Mouse (Mus musculus): Measurements from ENCODE around the gene Mfsd6l. TPM values are rescaled to one million over a fixed set of nuclear protein-coding genes. Genes with fewer than 3 reads are reported as not detected.
A peak's percentile ranks its signal among the peaks of the same experiment; 100 is the strongest.

The Mfsd6l gene
- polyA plus RNA-seq, 1 experiment from 2014 or later: 0.35 TPM

- no peak for ATAC-seq (ENCODE audit: insufficient number of reproducible peaks, insufficient read depth, low FRiP score, low TSS enrichment)
- no peak overlapping the region for H3K9ac ChIP-seq
- H3K27me3 ChIP-seq: no peaks in the 10 kb centered on the region
- WGBS: 13% methylated on average over 3 of the region's 3 CpGs
- no peaks in the 10 kb centered on the region for H3K36me3 ChIP-seq
- peaks cover 7% of the 10 kb centered on the region; the same call in 1 of the 2 replicates for H3K4me1 ChIP-seq
- no peaks in the 10 kb centered on the region for H3K9me3 ChIP-seq
- H3K27ac ChIP-seq: no peak overlapping the region
- no peak overlapping the region for H3K4me3 ChIP-seq
- H3K4me2 ChIP-seq (replicated peaks): no peak overlapping the region
Measured at GRCm38 (mm10) chr11:68585890-68586289, 29.9 kb downstream of the Mfsd6l start.

- H3K9me3 ChIP-seq: no peaks in the 10 kb centered on the region
- H3K4me1 ChIP-seq: peaks cover 11% of the 10 kb centered on the region; the same call in 1 of the 2 replicates
- no peaks in the 10 kb centered on the region for H3K27me3 ChIP-seq
- no peak for ATAC-seq (ENCODE audit: insufficient number of reproducible peaks, insufficient read depth, low FRiP score, low TSS enrichment)
- no peak within 1 kb of the TSS for H3K9ac ChIP-seq
- WGBS: 73% methylated on average over 5 of the region's 5 CpGs
- H3K27ac ChIP-seq: no peak within 1 kb of the TSS
- H3K4me2 ChIP-seq (replicated peaks): no peak within 1 kb of the TSS
- no peak within 1 kb of the TSS for H3K4me3 ChIP-seq
- no peaks in the 10 kb centered on the region for H3K36me3 ChIP-seq
Measured at GRCm38 (mm10) chr11:68586721-68587120, 30.7 kb downstream of the Mfsd6l start, which contains the start of gene Ccdc42. TSS of gene Ccdc42 (plus strand) at chr11:68587021.

- Histone ChIP-seq H3K36me3 (no peaks in the 10 kb centered on the region), H3K4me1 (peaks cover 9% of the 10 kb centered on the region; the same call in 1 of the 2 replicates), H3K27me3 (no peaks in the 10 kb centered on the region), H3K9me3 (no peaks in the 10 kb centered on the region), H3K9ac (no peak overlapping the region), H3K4me3 (no peak overlapping the region), H3K27ac (no peak overlapping the region), H3K4me2 (replicated peaks) (no peak overlapping the region)
- no peak for ATAC-seq (ENCODE audit: insufficient number of reproducible peaks, insufficient read depth, low FRiP score, low TSS enrichment)
- 73% methylated on average over 8 of the region's 8 CpGs for WGBS
Measured at GRCm38 (mm10) chr11:68589055-68589809, 33.2 kb downstream of the Mfsd6l start.

- 10% methylated on average over 5 of the region's 5 CpGs for WGBS
- no peaks in the 10 kb centered on the region for H3K36me3 ChIP-seq
- H3K27me3 ChIP-seq: no peaks in the 10 kb centered on the region
- H3K4me2 ChIP-seq (replicated peaks): no peak overlapping the region
- H3K27ac ChIP-seq: 0 out of 2 replicates have a peak overlapping the region, but pooled peaks have one; percentile 23
- peaks cover 9% of the 10 kb centered on the region; the same call in 1 of the 2 replicates for H3K4me1 ChIP-seq
- H3K4me3 ChIP-seq: no peak overlapping the region
- ATAC-seq (ENCODE audit: insufficient number of reproducible peaks, insufficient read depth, low FRiP score, low TSS enrichment): no peak
- H3K9ac ChIP-seq: no peak overlapping the region
- H3K9me3 ChIP-seq: no peaks in the 10 kb centered on the region
Measured at GRCm38 (mm10) chr11:68591708-68592107, 35.7 kb downstream of the Mfsd6l start.

GRCm38 (mm10) chr11:68593247-68593646 lies 37.3 kb downstream of the Mfsd6l start:
- H3K27me3 ChIP-seq: no peaks in the 10 kb centered on the region
- peaks cover 9% of the 10 kb centered on the region; the same call in 1 of the 2 replicates for H3K4me1 ChIP-seq
- H3K4me2 ChIP-seq (replicated peaks): no peak overlapping the region
- H3K4me3 ChIP-seq: no peak overlapping the region
- no peak overlapping the region for H3K27ac ChIP-seq
- no peaks in the 10 kb centered on the region for H3K9me3 ChIP-seq
- no peak for ATAC-seq (ENCODE audit: insufficient number of reproducible peaks, insufficient read depth, low FRiP score, low TSS enrichment)
- no peaks in the 10 kb centered on the region for H3K36me3 ChIP-seq
- WGBS: 54% methylated on average over 3 of the region's 3 CpGs
- no peak overlapping the region for H3K9ac ChIP-seq

GRCm38 (mm10) chr11:68597912-68598311 lies 41.9 kb downstream of the Mfsd6l start:
- H3K27me3 ChIP-seq: no peaks in the 10 kb centered on the region
- no peak overlapping the region for H3K9ac ChIP-seq
- no peak for ATAC-seq (ENCODE audit: insufficient number of reproducible peaks, insufficient read depth, low FRiP score, low TSS enrichment)
- no peaks in the 10 kb centered on the region for H3K9me3 ChIP-seq
- H3K4me2 ChIP-seq (replicated peaks): no peak overlapping the region
- no peak overlapping the region for H3K4me3 ChIP-seq
- peaks cover 33% of the 10 kb centered on the region for H3K4me1 ChIP-seq
- no peak overlapping the region for H3K27ac ChIP-seq
- H3K36me3 ChIP-seq: no peaks in the 10 kb centered on the region
- WGBS: 86% methylated on average over 2 of the region's 2 CpGs

- Histone ChIP-seq H3K9ac (no peak overlapping the region), H3K36me3 (no peaks in the 10 kb centered on the region), H3K27ac (peak overlapping the region; percentile 86), H3K4me3 (no peak overlapping the region), H3K4me1 (peaks cover 34% of the 10 kb centered on the region), H3K27me3 (no peaks in the 10 kb centered on the region), H3K9me3 (no peaks in the 10 kb centered on the region), H3K4me2 (replicated peaks) (no peak overlapping the region)
- 12% methylated on average over 6 of the region's 6 CpGs for WGBS
- ATAC-seq (ENCODE audit: insufficient number of reproducible peaks, insufficient read depth, low FRiP score, low TSS enrichment): 0 out of 2 replicates have a peak, but pooled peaks have one; percentile 50
Measured at GRCm38 (mm10) chr11:68600551-68601021, 44.6 kb downstream of the Mfsd6l start.

- 0 out of 2 replicates have a peak, but pooled peaks have one; percentile 47 for ATAC-seq (ENCODE audit: insufficient number of reproducible peaks, insufficient read depth, low FRiP score, low TSS enrichment)
- no peaks in the 10 kb centered on the region for H3K27me3 ChIP-seq
- no peak overlapping the region for H3K4me2 ChIP-seq (replicated peaks)
- H3K36me3 ChIP-seq: no peaks in the 10 kb centered on the region
- no peak overlapping the region for H3K9ac ChIP-seq
- H3K4me3 ChIP-seq: no peak overlapping the region
- H3K27ac ChIP-seq: peak overlapping the region; percentile 86
- H3K4me1 ChIP-seq: peaks cover 34% of the 10 kb centered on the region
- 5% methylated on average over 9 of the region's 9 CpGs for WGBS
- no peaks in the 10 kb centered on the region for H3K9me3 ChIP-seq
Measured at GRCm38 (mm10) chr11:68601486-68601991, 45.6 kb downstream of the Mfsd6l start.

GRCm38 (mm10) chr11:68602200-68602931 lies 46.4 kb downstream of the Mfsd6l start:
- WGBS: 6% methylated on average over 7 of the region's 8 CpGs
- ATAC-seq (ENCODE audit: insufficient number of reproducible peaks, insufficient read depth, low FRiP score, low TSS enrichment): 0 out of 2 replicates have a peak, but pooled peaks have one; percentile 45
- Histone ChIP-seq H3K9ac (no peak overlapping the region), H3K36me3 (no peaks in the 10 kb centered on the region), H3K4me3 (no peak overlapping the region), H3K4me2 (replicated peaks) (0 out of 2 replicates have a peak overlapping the region, but pooled peaks have one; percentile 2), H3K9me3 (no peaks in the 10 kb centered on the region), H3K4me1 (peaks cover 34% of the 10 kb centered on the region), H3K27ac (peak overlapping the region; percentile 86), H3K27me3 (no peaks in the 10 kb centered on the region)

- Histone ChIP-seq H3K4me2 (replicated peaks) (no peak overlapping the region), H3K27me3 (no peaks in the 10 kb centered on the region), H3K9ac (no peak overlapping the region), H3K4me3 (no peak overlapping the region), H3K9me3 (no peaks in the 10 kb centered on the region), H3K36me3 (no peaks in the 10 kb centered on the region), H3K4me1 (peaks cover 18% of the 10 kb centered on the region), H3K27ac (no peak overlapping the region)
- ATAC-seq (ENCODE audit: insufficient number of reproducible peaks, insufficient read depth, low FRiP score, low TSS enrichment): no peak
- WGBS: 69% methylated on average over 2 of the region's 2 CpGs
Measured at GRCm38 (mm10) chr11:68607046-68607445, 51.1 kb downstream of the Mfsd6l start.

Data from embryonic facial prominence, embryonic 12.5 days (tissue).